Mouse (Mus musculus): ENCODE results near the gene Gm21750.

GRCm38 (mm10) chr14:73631511-73631910 lies 29.5 kb upstream of the Gm21750 start:
- no peak for TF ChIP-seq CTCF (IDR thresholded peaks at IDR 0.05; ENCODE audit: control insufficient read depth, insufficient read depth, insufficient replicate concordance, low read depth, low read length)
- TF ChIP-seq POLR2A (IDR thresholded peaks at IDR 0.05; ENCODE audit: control insufficient read depth, low read depth, low read length), result no peak

Data from testis, adult 2 months (tissue).